Mouse (Mus musculus): ENCODE results near the gene Ccs. TPM values are rescaled to one million over a fixed set of nuclear protein-coding genes. Genes with fewer than 3 reads are reported as not detected.
A peak's percentile ranks its signal among the peaks of the same experiment; 100 is the strongest.
"Not testable (repeated sequence)": the region's sequence is repeated elsewhere in the genome, so short reads cannot be mapped to it uniquely, and the experiment has no call there.

Gene Ccs
- total RNA-seq (2021): 10 to 100 TPM; 36.0 to 36.9 TPM

DNA sequence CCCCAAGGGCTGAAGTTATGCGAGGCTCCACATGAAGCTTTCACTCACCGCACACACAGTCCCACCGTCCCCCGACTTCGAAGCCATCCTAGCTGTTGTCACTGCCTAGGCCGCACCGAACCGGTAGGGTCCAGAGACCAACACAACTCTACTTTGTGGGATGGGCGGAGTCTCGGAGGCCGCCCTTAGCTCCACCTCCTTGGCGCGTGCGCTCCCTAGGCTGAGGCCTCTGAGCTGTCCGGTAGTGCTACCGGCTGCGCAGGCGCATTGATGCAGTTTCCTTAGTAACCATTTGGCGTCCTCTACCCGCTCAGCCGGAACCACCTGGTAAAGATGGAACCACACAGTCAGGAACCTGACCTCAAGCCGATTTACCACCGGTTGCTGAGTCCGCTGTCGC lies at the start of gene Ccs, which contains the start of gene Ccdc87:
TSS of gene Ccs (minus strand) at position 184 of the 400 bp plus-strand sequence.
TSS of gene Ccdc87 (plus strand) at position 218 of the 400 bp plus-strand sequence.
- peak; percentile 98 for DNase-seq
- intact Hi-C loops (cut with DNase I): loop anchor here (5.0 to 10.0 kb wide), 2 partner anchors 212 to 334 kb away; partner anchors contain the start of gene Rce1

DNA sequence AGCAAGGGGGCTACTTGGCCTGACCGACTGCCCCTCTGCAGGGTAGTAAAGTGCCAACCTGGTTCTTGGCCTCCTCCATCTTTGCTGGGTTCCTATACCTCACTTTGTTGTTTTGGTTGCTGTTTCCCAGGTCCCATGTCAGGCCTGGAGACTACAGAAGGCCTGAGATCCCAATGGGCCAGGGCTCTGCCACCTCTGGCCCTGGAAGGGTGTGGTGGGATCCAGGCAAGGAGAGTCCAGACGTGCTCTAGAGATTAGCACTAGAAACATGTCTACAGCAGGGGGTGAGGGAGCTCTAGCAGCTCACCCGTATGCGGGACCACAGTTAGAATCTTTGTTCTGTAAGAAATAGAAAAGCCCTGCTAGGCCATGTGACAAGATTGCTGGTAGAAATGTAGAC lies 44.8 kb upstream of the Ccs start:
- intact Hi-C loops (cut with DNase I): no loop called here
- no peak for DNase-seq

DNA sequence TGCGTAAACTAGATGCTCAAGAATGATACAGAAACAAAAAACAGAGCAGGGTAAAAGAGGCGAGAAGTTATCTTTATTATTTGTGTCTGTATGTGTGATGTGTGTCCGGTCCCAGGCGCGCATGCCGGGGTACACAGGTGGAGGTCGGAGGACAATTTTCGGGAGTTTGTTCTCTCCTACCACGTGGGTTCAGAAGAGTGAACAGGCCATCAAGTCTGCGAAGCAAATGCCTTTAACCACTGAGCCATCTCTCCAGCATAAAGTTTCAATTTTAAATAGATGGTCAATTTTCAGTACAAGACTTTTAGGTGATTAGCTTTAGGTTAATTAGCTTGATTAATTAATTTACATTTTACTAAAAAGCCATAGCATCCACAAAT lies 40.2 kb upstream of the Ccs start:
- intact Hi-C loops (cut with DNase I): no loop called here
- DNase-seq: no peak

DNA sequence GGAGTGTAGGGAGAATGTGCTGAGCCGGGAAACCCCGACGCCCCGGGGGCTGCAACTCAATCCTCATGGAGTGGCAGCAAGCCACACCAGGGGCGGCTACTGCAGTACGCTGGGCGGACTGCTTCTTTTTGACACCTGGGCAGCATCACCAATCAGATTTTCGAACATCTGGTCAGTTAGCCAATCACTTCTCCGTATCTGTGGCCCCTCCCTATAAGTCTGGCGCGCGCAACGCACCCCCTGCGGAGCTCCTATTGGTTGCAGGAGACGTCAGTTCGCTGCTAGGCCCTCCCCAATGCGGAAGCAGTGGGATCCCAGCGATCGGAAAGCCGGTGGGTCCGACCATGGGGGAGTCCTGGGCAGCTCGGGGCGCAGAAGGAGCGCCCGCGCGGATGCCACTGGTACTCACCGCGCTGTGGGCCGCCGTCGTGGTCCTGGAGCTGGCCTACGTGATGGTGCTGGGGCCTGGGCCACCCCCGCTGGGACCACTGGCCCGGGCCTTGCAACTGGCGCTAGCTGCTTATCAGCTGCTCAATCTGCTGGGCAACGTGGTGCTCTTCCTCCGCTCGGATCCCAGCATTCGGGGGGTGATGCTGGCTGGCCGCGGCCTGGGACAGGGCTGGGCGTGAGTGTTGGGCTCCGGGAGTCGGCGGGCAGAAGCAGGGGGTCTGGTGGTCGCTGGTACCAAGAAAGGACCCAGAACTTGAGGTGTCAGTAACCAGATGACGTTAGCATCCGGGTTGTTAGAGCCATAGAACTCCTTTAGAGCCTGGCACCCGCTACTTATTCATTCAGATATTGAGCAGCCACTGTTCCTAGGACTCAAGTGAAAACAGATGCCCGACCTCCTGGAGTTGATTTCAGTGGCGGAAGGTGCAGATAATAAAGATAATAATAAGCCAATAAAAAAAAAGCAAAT lies 39.5 kb upstream of the Ccs start, which contains the start of gene Zdhhc24:
TSS of gene Zdhhc24 (plus strand) at position 264 of the 919 bp plus-strand sequence.
- intact Hi-C loops (cut with DNase I): no loop called here
- peak; percentile 97 to 98 for DNase-seq

DNA sequence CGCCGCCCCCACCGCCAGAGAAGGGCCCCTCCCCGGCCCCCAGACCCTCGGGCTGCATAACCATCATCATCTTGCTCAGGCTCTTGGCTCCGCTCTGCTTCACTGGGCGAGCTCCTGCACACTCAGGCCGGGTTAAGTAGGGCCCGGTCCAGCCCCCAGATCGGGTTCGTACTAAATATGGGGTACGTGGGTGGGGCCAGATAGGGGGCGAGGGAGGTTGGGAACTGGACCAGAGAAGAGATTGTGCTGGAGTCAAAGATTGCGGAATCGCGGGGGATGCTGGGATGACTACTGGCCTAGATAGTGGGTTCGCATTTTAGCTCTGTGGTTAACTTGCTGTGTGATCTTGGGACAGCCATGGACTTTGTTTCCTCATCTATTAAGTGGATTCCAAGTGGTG lies 38.7 kb upstream of the Ccs start, which contains the start of gene Actn3:
TSS of gene Actn3 (minus strand) at position 125 of the 400 bp plus-strand sequence.
- intact Hi-C loops (cut with DNase I): no loop called here
- DNase-seq: peak; percentile 34 to 41

DNA sequence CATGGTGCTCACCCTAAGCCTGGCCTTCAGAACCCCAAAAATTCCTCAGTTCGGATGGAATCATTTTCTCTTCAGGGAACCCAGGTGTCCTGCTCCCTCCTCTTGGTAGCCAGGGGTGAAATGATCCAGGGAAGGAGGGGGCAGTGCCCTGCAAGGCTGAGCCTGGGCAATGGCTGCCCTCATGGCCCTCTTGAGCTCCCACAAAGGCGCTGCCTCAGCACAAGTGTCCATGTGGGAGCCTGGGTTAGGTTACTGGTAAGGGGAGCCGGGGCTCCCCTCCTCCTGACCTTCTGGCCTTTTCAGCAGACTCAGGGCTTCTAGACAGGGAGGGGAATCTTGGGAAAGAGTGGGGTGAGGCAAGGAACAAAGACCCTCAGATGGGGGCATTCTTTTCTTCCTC lies 37.6 kb upstream of the Ccs start:
- intact Hi-C loops (cut with DNase I): no loop called here
- no peak for DNase-seq

DNA sequence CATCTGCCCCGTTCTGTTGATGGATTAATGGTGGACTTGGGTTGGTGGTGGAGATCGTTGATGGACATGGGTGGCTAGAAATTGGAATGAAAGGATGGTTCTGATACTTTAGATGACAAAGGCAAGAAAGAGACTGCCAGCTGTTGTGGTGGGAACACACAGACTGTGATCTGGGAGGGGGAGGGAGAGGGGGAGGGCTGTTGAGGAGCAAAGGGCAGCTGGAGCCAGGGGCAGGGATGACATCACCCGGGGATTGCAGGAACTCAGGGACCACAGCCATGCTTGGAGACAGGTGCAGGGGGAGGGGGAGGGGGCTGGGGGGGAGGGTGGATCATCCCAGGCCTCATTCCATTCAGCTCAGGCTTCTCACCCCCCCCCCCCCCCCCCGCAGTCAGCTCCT lies 37.1 kb upstream of the Ccs start:
- DNase-seq: no peak
- intact Hi-C loops (cut with DNase I): no loop called here

DNA sequence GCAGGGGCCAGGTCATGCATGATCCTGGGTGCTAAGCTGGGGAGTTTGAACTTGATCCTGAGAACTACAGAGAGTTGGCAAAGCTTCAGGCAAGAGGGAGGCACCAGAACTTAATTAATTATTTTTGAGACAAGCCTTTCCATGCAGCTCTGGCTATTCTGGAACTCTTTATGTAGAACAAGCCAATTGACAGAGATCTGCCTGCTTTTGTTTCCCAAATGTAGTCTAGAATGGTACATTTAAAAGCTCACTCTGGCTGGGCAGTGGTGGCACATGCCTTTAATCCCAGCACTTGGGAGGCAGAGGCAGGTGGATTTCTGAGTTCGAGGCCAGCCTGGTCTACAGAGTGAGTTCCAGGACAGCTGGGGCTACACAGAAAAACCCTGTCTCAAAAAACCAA lies 35.5 kb upstream of the Ccs start:
- intact Hi-C loops (cut with DNase I); DNase-seq: not testable (repeated sequence)

DNA sequence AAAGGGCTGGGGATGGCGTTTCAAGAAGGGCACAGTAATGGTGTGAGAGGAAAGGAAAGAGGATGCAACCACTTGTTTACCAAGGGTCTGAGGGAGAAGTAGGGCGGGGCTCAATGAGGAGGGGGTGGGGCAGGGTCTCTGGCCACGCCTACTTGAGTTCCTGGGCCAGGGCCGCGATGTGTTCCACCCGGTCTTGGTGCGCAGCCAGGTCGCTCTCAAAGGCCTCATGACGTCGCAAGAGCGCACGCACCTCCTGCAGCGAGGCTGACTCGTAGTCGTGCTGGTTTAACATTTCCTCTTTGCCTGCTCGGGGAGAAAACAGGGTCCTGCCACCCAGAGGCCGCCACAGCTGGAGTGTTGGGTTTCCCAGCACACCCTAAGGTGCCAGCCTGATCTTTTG lies 26.0 kb upstream of the Ccs start:
- intact Hi-C loops (cut with DNase I): no loop called here
- peak; percentile 33 to 39 for DNase-seq

DNA sequence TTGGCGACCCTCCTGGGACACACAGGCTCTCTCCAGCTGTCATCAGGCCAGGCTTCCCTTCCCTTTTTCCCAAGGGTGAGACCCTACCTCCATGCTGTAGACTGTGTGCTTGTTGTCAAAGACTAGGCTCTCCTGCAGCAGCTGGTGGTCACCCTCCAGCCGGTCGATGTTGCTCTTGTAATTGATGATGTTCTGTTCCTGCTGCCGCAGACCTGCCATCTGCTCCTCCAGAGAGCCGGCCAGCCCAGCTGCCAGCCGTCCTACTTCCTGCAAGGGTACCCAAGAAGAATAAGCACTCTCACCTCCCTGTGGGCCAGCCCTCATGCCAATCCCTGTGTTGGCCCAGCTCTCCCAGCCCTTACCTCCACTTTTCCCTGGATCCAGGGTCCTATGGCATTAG lies 23.9 kb upstream of the Ccs start:
- no peak for DNase-seq
- intact Hi-C loops (cut with DNase I): no loop called here

DNA sequence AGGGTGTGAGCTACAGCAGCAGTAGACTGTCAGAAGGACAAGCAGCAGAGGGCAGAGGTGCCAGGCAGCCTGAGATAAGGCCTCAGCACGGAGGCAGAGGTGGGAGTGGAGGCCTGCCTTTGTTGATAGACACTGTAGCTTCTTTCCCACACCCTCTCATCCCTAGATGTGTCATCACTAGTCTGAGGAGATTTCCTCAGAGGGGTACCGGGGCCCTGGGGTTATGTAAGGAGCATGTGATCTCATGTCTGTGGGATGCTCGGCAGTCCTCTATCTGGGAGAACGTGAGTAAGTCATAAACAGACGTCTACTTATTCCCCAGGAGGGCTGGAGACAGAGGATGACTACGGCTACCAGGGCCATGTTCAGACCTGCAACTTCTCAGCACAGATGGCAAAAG lies 19.9 kb upstream of the Ccs start:
- intact Hi-C loops (cut with DNase I): no loop called here
- DNase-seq: no peak

DNA sequence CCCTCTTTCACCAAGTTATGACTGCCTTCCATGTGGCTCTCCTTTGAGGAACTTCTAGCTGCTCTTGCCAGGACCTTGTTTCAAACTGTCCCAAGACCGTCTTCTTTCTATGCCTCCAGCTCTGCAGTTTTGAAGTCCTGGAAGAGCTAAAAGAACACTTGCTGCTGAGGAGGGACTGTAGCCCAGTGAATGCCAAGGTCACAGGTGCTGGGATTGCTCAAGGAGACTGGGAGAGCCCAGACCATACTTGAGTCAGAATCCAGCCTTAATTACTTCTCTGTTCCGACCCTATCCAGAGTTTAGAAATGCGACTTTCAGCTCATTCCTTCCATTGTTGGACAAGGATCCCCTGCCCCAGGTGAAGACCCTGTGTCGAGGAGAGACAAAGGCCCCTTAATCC lies 16.8 kb upstream of the Ccs start:
- DNase-seq: no peak
- intact Hi-C loops (cut with DNase I): no loop called here

DNA sequence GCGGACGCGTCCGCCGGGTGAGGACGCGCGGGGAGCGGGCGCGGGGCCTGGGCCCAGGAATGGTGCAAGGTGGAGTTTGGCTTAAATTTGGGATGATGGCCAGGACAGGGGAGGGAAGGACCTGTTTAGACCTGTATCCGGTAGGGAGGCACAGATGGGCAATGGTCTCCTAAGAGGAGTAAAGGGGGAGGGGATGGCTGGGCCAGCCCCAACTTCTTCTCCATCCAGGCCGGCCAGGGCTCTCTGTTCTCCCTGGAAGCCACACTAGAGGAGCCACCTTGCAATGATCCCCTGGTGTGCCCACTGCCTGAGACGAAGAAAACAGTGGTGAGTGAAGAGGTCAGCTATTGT lies 16.3 kb upstream of the Ccs start:
- no peak for DNase-seq
- intact Hi-C loops (cut with DNase I): no loop called here

DNA sequence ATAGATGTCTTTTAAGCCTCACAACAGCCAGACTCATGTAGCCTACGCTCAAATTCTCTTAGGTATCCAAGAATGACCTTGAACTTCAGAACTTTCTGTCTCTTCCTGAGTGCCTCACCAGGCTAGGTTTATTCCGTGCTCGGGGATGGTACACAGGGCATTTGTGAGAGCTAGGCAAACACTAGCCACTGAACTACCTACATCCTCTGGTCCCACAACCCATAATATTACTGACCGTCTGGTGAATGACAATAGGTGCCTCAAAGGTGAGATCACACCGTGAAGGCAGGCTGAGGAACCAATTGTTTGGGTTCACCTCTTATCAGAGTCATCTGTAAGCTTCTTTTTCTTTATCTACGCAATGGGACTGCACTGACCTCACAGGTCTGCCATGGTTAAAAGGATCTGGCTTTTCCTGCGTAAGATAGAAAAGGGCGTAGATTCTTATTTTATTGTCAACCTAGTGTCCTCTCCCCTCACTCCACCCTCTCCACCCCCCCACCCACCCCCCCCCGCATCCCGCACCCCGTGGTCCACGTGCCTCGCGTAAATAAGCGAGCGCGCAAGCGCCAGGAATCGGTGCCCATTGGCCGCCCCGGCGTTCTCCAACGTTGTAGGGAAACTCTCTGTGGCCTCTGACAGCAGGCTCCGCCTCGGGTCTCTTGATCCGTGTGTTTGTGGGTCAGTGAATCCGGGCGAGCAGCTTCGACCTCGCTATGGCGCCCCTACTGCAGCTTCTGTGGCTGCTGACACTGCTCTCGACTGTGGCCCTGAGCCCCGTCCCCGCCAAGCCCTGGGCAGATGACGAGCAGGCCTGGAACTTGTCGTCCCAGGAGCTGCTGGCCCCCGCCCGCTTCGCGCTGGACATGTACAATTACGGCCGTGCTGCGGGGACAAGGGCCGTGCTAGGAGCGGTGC lies 15.7 kb upstream of the Ccs start, which contains the start of gene Ctsf:
TSS of gene Ctsf (plus strand) at position 579 of the 918 bp plus-strand sequence.
- intact Hi-C loops (cut with DNase I): no loop called here
- peak; percentile 90 to 93 for DNase-seq

DNA sequence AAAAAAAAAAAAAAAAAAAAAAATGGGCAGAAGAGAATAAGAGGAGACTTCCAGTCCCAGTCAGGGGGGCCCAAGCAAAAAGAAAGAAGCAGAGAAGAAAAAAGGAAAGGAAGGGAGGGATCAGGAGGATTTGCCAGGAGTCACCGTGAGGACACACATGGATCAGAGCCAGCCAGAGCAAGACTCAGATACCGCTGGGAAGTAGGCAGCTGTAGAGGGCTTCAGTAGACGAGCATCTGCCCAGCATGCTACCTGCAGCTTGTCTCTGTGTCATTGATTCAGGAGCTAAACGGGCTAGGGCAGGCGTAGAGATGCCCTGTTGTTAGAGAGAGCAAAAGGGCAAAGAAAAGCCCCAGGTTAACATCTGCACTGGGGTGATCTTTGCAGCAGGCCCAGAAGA lies 11.1 kb upstream of the Ccs start:
- no peak for DNase-seq
- intact Hi-C loops (cut with DNase I): no loop called here

DNA sequence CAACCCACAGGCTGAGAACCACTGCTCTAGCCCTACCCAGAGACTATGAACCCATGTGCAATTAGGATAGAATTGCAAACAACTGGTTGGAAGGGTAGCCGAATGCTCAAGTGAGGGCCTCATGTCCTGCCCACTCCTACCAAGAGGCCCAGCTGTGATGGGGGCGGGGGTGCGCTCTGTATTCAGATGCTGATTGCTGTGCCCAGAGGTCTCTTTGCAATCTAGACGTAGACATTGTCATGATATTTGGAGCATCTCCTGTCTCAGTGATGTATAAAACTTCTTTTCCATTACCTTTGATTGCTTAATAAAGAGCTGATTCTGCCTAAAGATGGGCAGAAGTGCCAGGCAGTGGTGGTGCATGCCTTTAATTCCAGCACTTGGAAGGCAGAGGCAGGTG lies 10.7 kb upstream of the Ccs start:
- DNase-seq: no peak
- intact Hi-C loops (cut with DNase I): no loop called here

DNA sequence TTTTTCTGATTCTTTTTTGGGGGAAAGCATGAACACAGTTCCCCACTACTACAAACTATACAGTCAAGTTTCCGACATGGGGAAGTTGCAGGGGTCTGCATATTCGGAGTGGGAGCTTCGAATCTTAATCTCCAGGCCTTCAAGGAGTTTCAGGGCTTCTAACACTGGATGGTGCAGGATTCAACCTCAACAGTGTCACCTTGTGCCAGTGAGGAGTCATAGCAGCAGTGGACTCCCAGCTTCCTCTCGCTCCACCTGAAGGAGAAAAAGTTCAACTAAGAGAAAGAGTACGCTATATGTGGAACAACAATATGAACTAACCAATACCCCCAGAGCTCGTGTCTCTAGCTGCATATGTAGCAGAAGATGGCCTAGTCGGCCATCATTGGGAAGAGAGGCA lies 8.4 kb upstream of the Ccs start:
- intact Hi-C loops (cut with DNase I): loop anchor here (1.0 kb wide), 1 partner anchor 92 kb away; no protein-coding TSS in a partner anchor
- DNase-seq: peak; percentile 42 to 49

DNA sequence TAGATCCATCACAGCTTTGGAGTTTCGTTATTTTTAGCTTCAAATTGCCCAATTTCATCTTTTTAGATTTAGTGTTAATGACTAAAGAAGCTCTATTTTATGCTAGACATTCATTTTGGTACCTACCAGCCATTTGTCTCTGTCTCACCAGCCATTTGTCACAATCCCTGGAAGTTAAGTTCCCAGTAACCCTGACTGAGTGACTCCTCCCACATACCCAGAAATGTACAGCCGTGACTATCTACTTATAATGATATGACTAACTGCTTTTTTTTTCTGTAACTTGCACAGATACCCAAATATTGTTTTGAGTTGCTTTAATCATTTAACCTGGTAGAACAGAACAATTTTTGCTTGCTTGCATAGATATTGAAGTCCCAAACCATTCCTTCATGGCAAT lies 6.7 kb upstream of the Ccs start:
- intact Hi-C loops (cut with DNase I): no loop called here
- DNase-seq: no peak

DNA sequence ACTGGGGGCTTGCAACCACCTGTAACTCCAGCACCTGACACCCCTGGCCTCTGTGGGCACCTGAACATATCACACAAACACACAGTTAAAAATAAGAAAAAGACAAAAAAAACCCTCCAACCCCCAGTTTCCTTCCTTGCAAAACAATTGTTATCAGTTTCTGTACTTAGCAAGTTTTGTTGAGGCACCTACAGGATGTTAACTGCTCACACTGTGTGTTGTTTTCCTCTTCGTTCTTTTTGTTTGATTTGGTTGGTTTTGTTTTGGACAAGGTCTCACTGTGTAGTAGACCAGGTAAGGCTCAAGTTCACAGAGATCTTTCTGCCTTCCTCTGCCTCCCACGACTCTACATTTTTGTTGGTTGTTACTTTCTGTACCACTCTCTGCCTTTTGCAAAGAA lies 3.5 kb upstream of the Ccs start:
- intact Hi-C loops (cut with DNase I): no loop called here
- DNase-seq: no peak

DNA sequence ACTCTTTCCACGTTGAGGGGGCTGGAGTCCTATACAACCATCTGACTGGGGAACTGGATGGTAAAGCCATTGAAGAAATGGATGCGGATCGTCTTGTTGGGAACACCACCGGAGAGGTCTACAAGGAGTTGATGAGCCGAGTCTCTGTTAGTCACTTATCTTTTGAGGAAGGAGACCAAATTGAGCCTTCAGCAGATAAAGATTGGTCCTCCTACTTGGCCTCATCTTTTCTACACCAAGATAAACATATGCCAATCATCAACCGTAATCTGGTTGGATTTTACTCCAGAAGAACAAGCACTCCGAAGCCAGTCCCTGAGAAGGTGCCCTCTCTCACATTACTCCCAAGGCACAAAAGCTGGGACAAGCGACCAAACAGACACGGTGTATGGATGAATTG lies 1.7 kb upstream of the Ccs start:
- intact Hi-C loops (cut with DNase I): no loop called here
- no peak for DNase-seq

DNA sequence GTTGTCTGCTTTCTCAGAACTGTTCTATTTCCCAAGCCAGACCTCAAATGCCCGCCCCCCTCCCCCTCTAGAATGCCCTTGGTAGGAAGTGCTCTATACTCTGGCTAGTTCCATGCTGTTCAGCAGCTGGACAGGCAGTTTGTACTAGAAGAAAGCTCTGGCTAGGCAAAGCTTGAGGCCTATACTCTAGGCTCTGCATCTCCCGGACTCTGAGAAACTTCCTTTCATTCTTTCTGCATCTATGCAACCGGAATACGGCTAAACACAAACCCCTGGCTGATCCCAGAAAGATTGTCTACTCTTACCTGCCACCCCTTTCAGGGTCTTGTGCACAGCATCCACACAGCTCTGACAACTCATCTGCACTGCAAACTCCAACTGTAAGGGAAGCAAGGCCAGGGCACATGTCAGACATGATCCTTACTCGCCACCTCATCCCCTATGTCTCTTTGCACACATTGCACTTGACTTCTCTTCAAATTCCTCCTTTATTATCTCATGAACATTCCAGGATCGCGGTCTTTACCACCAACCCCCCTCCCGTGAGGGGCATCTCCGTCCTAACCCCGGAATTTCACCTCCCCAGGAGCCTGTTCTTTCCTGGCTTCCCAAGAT lies 499 bp downstream of the Ccs start:
- intact Hi-C loops (cut with DNase I): loop anchor here (5.0 to 10.0 kb wide), 2 partner anchors 211 to 334 kb away; partner anchors contain the start of gene Rce1
- DNase-seq: peak in 1 of 2 experiments; percentile 19
